Mouse (Mus musculus) c-Kit-positive CD71-positive TER-119-positive erythroid progenitor cells, embryonic 14.5 days (primary cell): ENCODE measurements at regions not wholly inside any gene's neighbourhood (a gene's known extent, or its start where the extent isn't known, plus 50 kb on each side); places are given as distances from the start of the nearest gene placed in this dataset.

Source experiments
- DNase-seq: peaks from one replicate; pipeline ENCODE4 v3.0.0-alpha.2; 2013; ENCODE audit warnings: low spot score

GRCm38 (mm10) chr5:53329591-53329990, 62.7 kb downstream of the Smim20 start:
- no peak for DNase-seq

DNA sequence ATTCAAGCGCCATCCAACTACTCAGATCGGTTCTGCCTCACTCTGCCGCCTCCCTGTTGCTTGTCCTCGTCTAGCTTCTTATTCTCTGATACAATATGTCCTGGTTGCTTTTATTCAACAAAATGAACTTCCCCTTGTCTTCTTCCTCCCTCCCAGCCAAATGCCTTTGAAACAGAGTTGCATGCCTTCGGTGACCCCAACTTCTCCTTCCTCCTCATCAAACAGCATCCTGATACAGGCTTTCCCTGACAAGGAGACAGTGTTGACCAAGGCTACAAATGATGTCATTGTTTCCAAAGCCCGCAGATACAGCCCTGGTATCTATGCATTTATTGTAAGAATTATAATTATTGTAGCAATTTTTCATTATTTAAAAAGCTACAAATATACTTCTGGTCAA, 69.8 kb downstream of the Smim20 start:
- no peak for DNase-seq

GRCm38 (mm10) chr5:53337816-53338215, 70.9 kb downstream of the Smim20 start:
- no peak for DNase-seq

DNA sequence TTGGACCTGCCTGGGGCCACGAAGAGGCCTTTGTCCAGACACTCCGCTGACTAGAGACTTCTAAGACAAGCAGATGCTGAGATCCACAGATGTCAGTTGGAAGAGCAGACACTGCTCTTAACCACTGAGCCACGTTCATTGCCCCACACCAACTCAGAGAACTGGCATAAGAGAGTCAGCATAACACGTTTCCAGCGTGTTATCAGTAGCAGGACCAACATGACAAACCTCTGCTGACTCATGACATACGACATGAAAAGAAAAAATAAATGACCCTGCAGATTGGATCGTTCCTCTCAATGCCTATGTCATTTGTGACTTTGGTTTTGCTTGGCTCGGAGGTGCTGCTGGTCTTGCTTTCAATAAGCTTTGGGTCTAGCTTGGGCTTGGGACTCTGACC, 78.3 kb downstream of the Smim20 start:
- no peak for DNase-seq

DNA sequence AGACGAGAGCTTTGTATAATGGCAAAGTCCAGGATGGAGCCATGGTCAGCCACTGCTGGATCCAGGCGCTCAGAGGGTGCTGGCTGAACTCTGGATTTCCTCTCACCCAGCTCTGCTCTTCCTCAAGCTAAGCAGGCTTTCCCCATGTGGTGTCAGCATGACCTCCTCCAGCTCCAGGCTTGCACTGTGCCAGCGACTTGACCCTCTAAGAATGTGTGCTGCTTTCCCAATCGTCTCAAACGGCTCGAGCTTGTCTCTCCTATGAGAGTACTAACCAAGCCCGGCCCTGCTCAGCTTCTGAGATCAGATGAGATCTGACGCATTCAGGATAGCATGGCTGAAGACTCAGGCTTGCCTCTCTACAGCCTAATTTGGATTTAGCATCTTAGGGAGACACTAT, 79.1 kb downstream of the Smim20 start:
- no peak for DNase-seq

- no peak for DNase-seq
These were observed 79.9 kb downstream of the Smim20 start for GRCm38 (mm10) chr5:53346756-53347155.

DNA sequence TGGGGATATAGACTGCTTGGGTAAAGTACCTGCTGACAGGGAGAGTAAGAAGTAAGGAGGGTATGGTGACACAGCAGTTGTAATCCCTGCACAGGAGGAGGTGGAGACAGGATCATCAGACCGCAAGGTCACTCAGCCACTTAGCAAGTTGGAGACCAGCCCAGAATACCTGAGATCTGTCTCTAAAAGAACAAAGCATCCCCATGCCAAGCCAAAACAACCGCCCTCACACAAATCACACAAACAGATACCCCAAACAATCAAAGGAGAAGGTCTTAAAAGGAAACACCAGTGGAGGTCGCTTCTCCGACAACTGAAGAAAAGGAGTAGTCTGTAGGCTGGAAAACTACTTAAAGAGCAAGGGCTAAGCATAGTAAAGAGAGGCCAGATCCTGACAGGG, 86.0 kb downstream of the Smim20 start:
- DNase-seq: no peak

- DNase-seq: no peak
These were observed 87.4 kb downstream of the Smim20 start for GRCm38 (mm10) chr5:53354296-53354695.

GRCm38 (mm10) chr5:53355069-53355468, 88.2 kb downstream of the Smim20 start:
- DNase-seq: peak; percentile 12

- DNase-seq: no peak
These were observed 90.3 kb downstream of the Smim20 start for GRCm38 (mm10) chr5:53357086-53357608.

- DNase-seq: no peak
These were observed 91.3 kb downstream of the Smim20 start for GRCm38 (mm10) chr5:53358181-53358580.

GRCm38 (mm10) chr5:53359887-53360286, 93.0 kb downstream of the Smim20 start:
- DNase-seq: no peak

GRCm38 (mm10) chr5:53361295-53361694, 94.4 kb downstream of the Smim20 start:
- no peak for DNase-seq

DNA sequence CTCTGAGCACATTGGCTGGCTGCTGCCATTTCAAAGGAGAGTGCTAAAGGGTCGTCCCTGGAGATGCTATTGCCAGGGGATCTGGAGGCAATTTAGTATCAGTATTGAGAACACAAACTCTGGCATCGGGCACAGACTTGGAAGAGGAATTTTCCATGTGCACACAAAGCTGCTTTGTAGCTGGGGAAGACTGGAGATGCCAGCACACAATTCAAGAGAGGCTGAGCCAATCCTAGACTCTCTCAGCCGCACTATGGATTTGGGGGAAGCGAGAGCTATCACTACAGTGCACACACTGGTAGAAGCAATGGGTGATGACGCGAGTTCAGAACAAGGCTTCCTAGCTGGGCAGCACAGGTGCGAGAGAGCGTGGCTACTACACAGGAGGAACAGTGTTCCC, 97.0 kb downstream of the Smim20 start:
- DNase-seq: no peak

DNA sequence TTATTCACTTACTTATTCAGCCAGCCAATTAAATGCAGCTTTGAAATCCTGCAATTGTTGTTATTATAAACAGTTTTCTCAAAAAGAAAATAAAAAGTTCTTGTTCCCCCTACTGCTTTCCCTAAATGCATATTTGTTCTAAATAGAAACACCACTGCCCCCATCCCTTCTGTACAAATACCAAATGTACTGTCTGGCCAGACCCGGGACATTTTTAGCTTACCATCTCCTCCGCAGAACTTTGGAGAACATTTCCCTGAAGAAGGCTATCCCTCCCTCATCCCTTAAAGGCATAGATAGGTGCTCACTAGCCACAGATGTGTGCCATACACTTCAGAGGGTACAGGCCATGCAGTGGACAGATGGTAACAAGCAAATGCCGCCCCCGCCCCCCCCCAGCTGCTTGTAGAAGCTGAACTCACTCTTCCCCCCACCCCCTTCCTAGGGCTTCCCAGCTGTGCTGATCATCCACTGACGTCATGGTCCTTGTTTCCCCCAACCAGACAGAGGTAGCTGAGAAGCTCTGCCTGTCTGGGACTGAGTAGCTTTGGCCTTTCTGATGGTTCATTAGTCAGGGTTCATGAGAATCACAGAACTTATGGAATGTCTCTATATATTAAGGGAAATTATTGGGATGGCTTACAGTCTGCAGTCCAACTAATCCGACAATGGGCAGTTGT, 98.9 kb upstream of the Rbpj start:
- DNase-seq: no peak

DNA sequence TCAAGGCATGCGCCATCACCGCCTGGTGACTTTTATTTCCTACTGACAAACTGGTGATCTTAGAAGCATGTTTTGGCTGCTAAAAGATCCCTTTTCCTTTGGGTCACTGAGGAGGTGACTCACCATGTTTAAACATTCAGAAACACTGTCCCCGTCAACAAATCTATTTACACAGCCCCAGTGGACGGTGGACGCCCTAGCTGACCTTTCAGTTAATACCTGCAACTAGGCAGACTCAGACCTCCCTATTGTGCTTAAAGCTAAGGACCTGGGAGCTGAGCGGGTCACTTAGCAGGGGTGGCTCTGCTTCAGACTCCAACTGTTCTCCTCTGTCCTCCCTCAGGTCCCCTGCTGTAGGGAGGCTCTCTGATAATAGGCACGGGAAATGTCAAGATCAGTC, 95.7 kb upstream of the Rbpj start:
- no peak for DNase-seq

DNA sequence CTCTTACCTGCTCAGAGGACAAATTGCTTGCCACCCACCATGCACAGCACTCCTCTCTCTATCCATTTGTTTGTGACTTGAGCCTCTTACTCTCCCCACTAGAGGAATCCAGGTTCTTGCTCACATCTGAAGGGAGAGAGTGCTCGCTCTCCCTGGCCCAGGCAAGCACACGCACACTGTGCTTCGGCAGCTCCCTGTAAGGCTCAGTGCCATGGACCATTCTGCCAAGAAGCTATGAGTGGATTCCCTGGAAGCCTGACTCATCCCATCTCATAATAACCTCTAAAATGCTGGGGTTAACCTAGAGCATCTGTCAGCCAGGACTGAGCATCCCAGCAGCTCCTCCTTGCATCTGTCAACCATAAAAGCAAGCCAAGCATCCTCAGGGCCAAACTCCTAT, 94.3 kb upstream of the Rbpj start:
- no peak for DNase-seq

DNA sequence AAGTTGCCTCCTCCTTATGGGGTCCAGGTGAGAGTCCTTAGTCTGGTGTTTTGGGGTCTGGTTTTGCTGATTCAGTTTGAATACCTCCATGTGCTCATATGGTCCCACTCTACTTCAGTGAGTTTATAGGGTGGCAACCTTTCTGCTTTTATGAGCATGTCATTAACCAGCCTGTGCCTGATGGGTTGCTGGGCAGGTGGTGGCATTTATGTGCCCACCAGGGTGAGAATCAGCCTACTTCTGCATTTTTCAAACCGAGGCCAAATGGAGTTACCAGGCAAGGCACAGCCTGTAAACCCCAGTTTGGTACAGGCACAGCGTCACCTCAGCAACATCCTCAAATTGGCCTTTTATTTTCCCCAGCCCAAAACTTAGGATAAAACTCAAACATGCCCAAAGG, 92.6 kb upstream of the Rbpj start:
- no peak for DNase-seq

- no peak for DNase-seq
These were observed 89.1 kb upstream of the Rbpj start for GRCm38 (mm10) chr5:53376856-53377255.

DNA sequence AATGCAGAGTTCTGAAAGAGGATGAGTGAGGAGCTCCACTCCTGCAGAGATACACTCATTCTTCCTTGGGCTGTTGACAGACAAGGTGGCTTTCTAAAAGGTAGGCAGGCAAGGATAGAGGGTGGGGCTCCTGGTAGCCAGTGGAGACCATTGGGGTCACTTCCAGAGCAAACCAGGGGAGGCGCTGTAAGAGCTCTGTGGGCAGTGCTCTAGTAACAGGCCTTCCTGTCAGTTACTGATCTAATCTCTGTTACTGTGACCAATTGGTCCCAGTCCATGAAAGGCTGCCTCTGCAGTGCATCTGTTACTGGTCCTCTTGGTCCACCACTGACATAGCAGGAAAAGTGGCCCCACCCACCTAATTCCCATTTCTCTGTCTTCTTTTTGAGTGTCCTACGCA, 88.3 kb upstream of the Rbpj start:
- DNase-seq: no peak

DNA sequence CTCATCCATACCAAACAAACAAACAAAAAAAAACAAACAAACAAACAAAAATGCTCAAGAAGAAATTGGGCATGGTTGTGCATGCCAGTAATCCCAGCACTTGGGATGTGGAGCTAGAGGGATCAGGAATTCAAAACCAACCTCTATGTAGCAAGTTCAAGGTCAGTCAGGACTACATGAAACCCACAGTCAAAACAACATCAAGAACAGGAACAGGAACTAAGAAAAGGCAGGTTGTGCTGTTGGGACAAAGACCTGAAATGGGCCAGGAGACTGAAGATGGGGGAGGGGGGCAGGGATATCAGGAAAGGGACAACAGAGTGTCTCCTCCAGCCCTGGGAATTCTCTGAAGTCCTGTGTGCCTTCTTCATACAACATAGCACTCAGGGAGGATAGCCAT, 87.8 kb upstream of the Rbpj start:
- DNase-seq: no peak

- no peak for DNase-seq
These were observed 87.4 kb upstream of the Rbpj start for GRCm38 (mm10) chr5:53378599-53378998.

- no peak for DNase-seq
These were observed 86.3 kb upstream of the Rbpj start for GRCm38 (mm10) chr5:53379612-53380011.

GRCm38 (mm10) chr5:53380203-53380602, 85.7 kb upstream of the Rbpj start:
- no peak for DNase-seq
